Mouse (Mus musculus) T-cell, adult 2 months (primary cell): ENCODE measurements around the gene Slc18b1.

ENCODE experiments used
- DNase-seq: peaks from one replicate; pipeline ENCODE4 v3.0.0; 2022; ENCODE audit warnings: low spot score

Gene Slc18b1

DNA sequence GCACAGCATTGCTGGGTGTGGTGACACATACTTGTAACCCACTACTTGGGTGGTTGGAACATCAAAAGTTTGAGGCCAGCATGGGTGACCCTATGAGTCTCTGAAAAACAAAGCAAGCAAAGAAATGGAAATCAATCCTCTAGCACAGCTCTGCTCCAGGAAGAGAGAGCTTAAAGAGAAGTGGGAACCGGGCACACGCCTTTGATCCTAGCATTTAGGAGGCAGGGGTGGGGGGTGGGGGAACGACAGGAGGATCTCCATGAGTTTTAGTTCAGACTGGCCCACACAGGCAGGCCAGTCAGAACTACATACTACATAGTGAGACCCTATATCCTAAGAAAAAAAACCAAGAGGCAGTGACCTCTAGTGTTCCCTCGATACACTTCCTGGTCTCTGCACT is 9.4 kb downstream of the Slc18b1 start:
- DNase-seq = no peak

GRCm38 (mm10) chr10:23811635-23812437 is 15.1 kb downstream of the Slc18b1 start:
- peak; percentile 43 for DNase-seq

- no peak for DNase-seq
Observed at GRCm38 (mm10) chr10:23812438-23812759, 15.6 kb downstream of the Slc18b1 start.

GRCm38 (mm10) chr10:23812852-23813766 is 16.3 kb downstream of the Slc18b1 start:
- DNase-seq = no peak

DNA sequence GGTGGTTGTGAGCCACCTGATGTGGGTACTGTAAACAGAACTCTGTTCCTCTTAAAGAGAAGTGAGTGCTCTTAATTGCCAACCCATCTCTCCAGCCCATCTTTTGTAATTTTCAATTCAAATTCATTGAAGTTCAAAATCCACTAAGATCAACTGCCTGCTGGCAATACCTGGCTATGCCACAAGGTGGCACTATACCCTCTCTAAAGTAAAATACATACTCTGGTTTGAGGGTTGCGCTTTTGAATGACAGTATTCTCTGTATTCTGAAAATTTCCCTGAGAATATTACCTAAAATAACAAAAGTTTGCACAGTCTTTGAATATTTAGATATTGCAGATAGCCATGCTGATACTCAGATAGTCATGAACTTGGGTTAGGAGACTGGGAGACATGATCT is 18.4 kb downstream of the Slc18b1 start:
- DNase-seq = peak; percentile 50

DNA sequence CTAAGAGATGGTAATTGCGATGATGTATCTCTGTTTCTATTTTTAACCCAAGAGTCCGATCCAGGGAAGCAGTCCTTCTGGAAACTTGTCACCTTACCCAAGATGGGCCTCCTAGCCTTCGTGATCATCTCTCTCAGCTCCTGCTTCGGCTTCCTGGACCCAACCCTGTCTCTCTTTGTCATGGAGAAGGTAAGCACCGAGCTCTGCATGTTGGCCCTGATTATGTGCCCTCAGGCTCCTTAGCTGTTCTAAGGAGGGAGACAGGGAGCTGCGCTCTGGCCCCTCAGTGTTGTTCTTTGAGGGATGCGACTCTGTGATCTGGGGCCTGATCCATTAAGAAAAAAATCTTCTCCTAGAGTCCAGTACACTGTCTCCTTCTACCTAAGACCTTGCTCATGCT is 19.5 kb downstream of the Slc18b1 start:
- no peak for DNase-seq

DNA sequence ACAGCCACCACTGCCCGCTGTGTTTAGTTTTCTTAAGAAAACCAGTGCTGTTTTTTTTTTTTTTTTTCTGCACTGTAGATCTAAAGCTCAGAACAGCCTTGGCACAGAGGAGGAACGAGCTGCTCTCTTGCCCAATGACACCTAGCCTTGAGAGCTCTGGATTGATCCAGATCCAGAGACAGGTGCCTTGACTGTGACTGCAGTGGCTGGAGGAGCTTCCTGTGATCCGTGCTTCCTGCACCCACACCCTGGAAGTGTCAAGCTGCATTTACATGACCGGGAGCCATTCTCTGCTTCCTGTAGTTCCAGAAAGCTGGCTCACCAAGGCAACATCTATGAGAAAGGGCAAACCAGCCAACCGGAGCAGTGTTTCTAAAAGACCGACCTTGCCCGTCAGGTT is 29.7 kb downstream of the Slc18b1 start:
- DNase-seq = no peak

DNA sequence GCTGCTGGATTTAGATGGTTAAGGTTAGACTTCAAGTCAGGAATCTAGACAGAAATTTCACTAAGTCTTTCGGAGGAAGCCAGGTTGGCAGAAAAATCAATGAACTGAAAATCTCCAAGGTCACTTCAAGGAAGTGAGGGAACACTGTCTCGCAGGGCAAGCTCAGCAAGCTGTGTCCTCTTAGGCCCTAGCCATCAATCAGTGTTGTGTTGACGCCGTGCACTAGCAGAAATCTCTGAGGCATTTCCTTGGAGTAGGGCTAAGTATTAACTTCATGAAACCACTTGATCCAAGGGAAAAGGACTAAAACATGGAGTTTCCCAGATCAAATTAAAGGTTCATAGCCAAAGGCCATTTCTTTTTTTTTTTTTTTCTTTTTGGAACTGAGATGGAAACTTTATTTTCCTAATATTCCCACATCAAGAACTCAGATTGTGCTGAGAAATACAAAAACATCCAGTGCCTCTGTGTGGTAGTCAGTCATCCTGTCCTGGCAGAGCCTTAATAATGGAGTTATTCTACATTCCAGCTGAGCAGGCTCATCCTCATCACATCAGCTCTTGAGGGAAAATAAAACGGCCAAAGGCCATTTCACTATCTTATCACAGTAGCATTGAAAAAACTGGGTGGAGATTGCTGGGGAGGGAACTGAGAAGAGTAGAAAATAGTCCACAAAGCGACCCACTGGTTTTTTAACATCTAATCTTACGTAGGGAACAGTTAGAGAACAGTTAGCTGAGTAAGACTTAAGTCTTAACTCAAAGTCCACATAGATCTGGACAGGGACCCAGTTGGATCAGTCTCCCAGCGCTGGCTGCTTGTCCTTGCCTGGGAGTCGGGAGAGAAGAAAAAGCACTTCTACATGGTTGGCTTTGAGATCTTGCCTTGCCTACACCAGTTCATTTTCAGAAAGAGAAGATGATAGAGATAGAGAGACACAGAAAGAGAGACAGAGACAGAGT is 39.5 kb downstream of the Slc18b1 start:
- no peak for DNase-seq

DNA sequence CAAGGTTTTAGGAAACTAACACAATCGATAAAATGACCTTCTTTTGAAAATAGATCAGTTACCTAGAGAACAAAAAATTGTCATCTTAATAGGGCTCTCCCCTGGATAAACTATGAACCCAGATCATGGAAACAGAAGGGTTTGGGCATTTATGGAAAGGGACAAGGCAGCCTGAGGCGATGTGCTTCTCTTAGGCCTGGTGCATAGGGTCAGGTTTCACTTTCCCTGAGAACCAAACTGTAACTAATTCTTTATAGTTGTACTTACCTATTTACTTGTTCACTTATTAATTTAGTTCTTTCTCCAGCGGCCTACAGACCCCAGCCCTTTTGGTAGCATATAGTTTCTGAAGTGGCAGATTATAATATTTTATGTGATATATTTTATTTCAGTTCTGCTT is 40.3 kb downstream of the Slc18b1 start:
- no peak for DNase-seq

GRCm38 (mm10) chr10:23838910-23839309 is 42.1 kb downstream of the Slc18b1 start:
- DNase-seq = no peak

- DNase-seq = no peak
Observed at GRCm38 (mm10) chr10:23839368-23839767, 42.6 kb downstream of the Slc18b1 start.

- DNase-seq = no peak
Observed at GRCm38 (mm10) chr10:23840496-23840895, 43.7 kb downstream of the Slc18b1 start.

GRCm38 (mm10) chr10:23851228-23851912 is 54.6 kb downstream of the Slc18b1 start, which contains the start of gene Vnn3:
TSS of gene Vnn3 (plus strand) at chr10:23851462.
- DNase-seq = no peak

DNA sequence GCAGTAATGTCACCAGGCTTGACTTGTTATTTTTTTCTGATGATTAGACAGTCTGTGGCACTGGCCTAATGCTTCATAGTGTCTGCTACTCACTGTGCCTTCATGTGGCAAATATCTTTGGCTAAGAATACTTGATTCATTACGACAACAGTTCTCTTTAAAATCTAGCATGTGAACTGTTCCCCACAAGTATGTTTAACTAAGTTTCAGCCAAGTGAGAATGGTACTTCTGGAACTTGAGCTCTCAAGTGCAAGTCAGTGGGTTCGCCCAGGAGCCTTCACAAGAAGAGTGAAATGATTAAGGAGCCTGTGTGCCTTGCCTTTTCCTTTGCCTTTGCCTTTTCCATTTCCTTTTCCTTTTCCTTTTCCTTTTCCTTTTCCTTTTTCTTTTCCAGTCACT is 55.3 kb downstream of the Slc18b1 start:
- DNase-seq = no peak

- DNase-seq = no peak
Observed at GRCm38 (mm10) chr10:23864362-23865312, 67.9 kb downstream of the Slc18b1 start.
